In the genomic region with DNA sequence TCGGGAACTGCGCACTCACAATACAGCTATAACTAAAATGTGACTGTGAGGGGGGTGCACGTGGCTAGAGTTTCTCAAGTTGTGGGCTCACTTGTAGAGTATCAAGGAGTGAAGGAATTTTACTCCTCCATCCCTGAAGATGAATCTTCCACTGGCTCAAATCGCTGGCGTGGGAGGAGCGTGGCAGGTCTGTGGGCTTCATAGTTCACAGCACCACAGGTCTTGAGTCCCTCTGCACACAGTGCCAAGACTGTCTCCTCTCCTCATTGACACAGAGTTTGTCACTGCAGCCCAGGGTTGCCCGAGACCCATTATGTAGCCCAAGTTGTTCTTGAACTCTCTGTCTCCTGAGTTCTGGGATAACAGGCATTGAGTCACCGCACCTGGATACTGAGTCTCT, we compare ENCODE assay signal across 25 mouse cellular contexts.
"Had no signal": no experiment of that assay in that cellular context is flagged by ENCODE, and none has a peak within 500 bp of the region (broad histone marks: within the 10 kb centered on the region; RNA-seq: fewer than 3 reads in every experiment).

No protein-coding gene starts in this region.

- H3K4me1 ChIP-seq: hindbrain, embryonic 10.5 days; intestine, embryonic 15.5 days; kidney, embryonic 15.5 days; limb, embryonic 13.5 days; limb, embryonic 15.5 days; liver, embryonic 13.5 days; liver, embryonic 15.5 days had no signal

- H3K9ac ChIP-seq: forebrain, postnatal 0 days; heart, embryonic 12.5 days; hindbrain, embryonic 12.5 days; hindbrain, embryonic 14.5 days; intestine, embryonic 15.5 days; kidney, embryonic 15.5 days; limb, embryonic 13.5 days; limb, embryonic 15.5 days; liver, embryonic 13.5 days; liver, embryonic 15.5 days had no signal

- DNase-seq: forebrain, postnatal 0 days; gastrocnemius, postnatal 14 days; heart, postnatal 4 days; kidney, adult 2 months; kidney, adult 9 months; kidney, postnatal 14 days; layer of hippocampus, adult 9-11 months; layer of hippocampus, postnatal 36 days; left cerebral cortex, postnatal 4 days; liver, embryonic 13.5 days had no signal

- H3K27me3 ChIP-seq: heart, embryonic 12.5 days; hindbrain, embryonic 12.5 days; intestine, embryonic 15.5 days; kidney, embryonic 15.5 days; limb, embryonic 13.5 days; limb, embryonic 15.5 days; liver, embryonic 13.5 days; liver, embryonic 15.5 days had no signal

- H3K27ac ChIP-seq: hindbrain, embryonic 10.5 days; hindbrain, embryonic 12.5 days; hindbrain, embryonic 14.5 days; intestine, embryonic 15.5 days; kidney, embryonic 15.5 days; kidney, postnatal 0 days; limb, embryonic 13.5 days; limb, embryonic 15.5 days; liver, embryonic 13.5 days; liver, embryonic 15.5 days had no signal

- ATAC-seq: forebrain, postnatal 0 days; hindbrain, embryonic 16.5 days; inflammation-experienced regulatory T-cells, adult 6 months; intestine, embryonic 15.5 days; intestine, postnatal 0 days had no signal

- H3K4me2 ChIP-seq: hindbrain, embryonic 12.5 days; hindbrain, embryonic 14.5 days; intestine, embryonic 15.5 days; limb, embryonic 13.5 days; limb, embryonic 15.5 days; liver, embryonic 11.5 days; liver, embryonic 13.5 days; liver, embryonic 15.5 days had no signal

- H3K4me3 ChIP-seq: heart, embryonic 10.5 days; heart, embryonic 12.5 days; hindbrain, embryonic 10.5 days; hindbrain, embryonic 12.5 days; intestine, embryonic 15.5 days; kidney, embryonic 15.5 days; limb, embryonic 13.5 days; limb, embryonic 15.5 days; liver, embryonic 13.5 days; liver, embryonic 15.5 days had no signal

- H3K36me3 ChIP-seq: heart, embryonic 10.5 days; heart, embryonic 12.5 days; hindbrain, embryonic 10.5 days; hindbrain, embryonic 12.5 days; intestine, embryonic 15.5 days; kidney, embryonic 15.5 days; limb, embryonic 13.5 days; limb, embryonic 15.5 days; liver, embryonic 13.5 days; liver, embryonic 15.5 days had no signal

- H3K9me3 ChIP-seq: heart, embryonic 10.5 days; hindbrain, embryonic 10.5 days; hindbrain, embryonic 12.5 days; intestine, embryonic 15.5 days; kidney, embryonic 15.5 days; limb, embryonic 13.5 days; limb, embryonic 15.5 days; liver, embryonic 13.5 days; liver, embryonic 15.5 days had no signal
